Mouse (Mus musculus) heart, postnatal 0 days (tissue): ENCODE measurements around the gene Pard3b. TPM values are rescaled to one million over a fixed set of nuclear protein-coding genes. Genes with fewer than 3 reads are reported as not detected.
A peak's percentile ranks its signal among the peaks of the same experiment; 100 is the strongest.

ENCODE experiments used
- ATAC-seq: fragments of 200-750 bp; cut with Nextera tagmentation; 2 replicates; pipeline ENCODE4 v1.8.0; 2017; ENCODE audit warnings: low read depth, moderate number of reproducible peaks, moderate library complexity; ENCODE audit not compliant: insufficient read depth
- DNase-seq: peaks from one replicate; pipeline ENCODE4 v3.0.0-alpha.2; 2016; ENCODE audit warnings: low spot score
- H3K27ac ChIP-seq: fragments of 300-500 bp; sonication (generic); 2 replicates; pipeline ENCODE4 v1.5.1; 2014; ENCODE audit warnings: low read depth, mild to moderate bottlenecking
- H3K27me3 ChIP-seq: fragments of 300-500 bp; sonication (generic); 2 replicates; pipeline ENCODE4 v1.6.1; 2014; ENCODE audit warnings: low read length, mixed read lengths; ENCODE audit not compliant: control insufficient read depth, insufficient read depth
- H3K36me3 ChIP-seq: fragments of 300-500 bp; sonication (generic); replicated peaks from 2 replicates; pipeline ENCODE4 v1.6.1; 2014; ENCODE audit warnings: low read length, mixed read lengths; ENCODE audit not compliant: control insufficient read depth, insufficient read depth
- H3K4me1 ChIP-seq: fragments of 300-500 bp; sonication (generic); 2 replicates; pipeline ENCODE4 v1.6.1; 2014; ENCODE audit warnings: antibody characterized with exemption; ENCODE audit not compliant: control insufficient read depth, insufficient read depth
- H3K4me2 ChIP-seq: fragments of 300-500 bp; sonication (generic); 2 replicates; pipeline ENCODE4 v1.6.1; 2014; ENCODE audit warnings: low read depth, mild to moderate bottlenecking, low read length, moderate library complexity
- H3K4me3 ChIP-seq: fragments of 300-500 bp; sonication (generic); 2 replicates; pipeline ENCODE4 v1.5.1; 2014; ENCODE audit warnings: low read depth, low read length
- H3K9ac ChIP-seq: fragments of 300-500 bp; sonication (generic); replicated peaks from 2 replicates; pipeline ENCODE4 v1.6.1; 2014; ENCODE audit warnings: low read depth, low read length, mixed read lengths
- H3K9me3 ChIP-seq: fragments of 300-500 bp; sonication (generic); replicated peaks from 2 replicates; pipeline ENCODE4 v1.6.1; 2016; ENCODE audit warnings: low read length; ENCODE audit not compliant: control insufficient read depth
- CTCF ChIP-seq: IDR thresholded peaks from 2 replicates; pipeline ENCODE4 v1.5.1; 2016; ENCODE audit warnings: antibody characterized with exemption, control low read depth, low read depth
- EP300 ChIP-seq: IDR thresholded peaks from 2 replicates; pipeline ENCODE4 v1.6.1; 2016; ENCODE audit warnings: antibody characterized with exemption, low read depth
- WGBS: fragments of 180-500 bp; shearing (Covaris S2); extraction: QIAGEN DNeasy Blood & Tissue Kit; methylation state at CpG from one replicate; pipeline ENCODE4 v1.1.7; 2014; 5-methylcytosine and 5-hydroxymethylcytosine counted together
- polyA plus RNA-seq: library from polyadenylated mRNA; unstranded; fragments of >200 nt; fragmentation: Nextera tagmentation; extraction: Ambion mirVana; gene quantifications from 2 replicates; pipeline ENCODE4 v1.2.1, GENCODE M21; 2015
- total RNA-seq: library from RNA; depleted of rRNA; stranded (reverse); fragments of >200 nt; gene quantifications from 2 replicates; pipeline ENCODE4 v1.2.3, GENCODE M21; 2014; ENCODE audit warnings: low replicate concordance

The Pard3b gene
- total and polyA plus RNA-seq, 2 experiments from 2014 or later: 8.4 to 8.9 TPM

DNA sequence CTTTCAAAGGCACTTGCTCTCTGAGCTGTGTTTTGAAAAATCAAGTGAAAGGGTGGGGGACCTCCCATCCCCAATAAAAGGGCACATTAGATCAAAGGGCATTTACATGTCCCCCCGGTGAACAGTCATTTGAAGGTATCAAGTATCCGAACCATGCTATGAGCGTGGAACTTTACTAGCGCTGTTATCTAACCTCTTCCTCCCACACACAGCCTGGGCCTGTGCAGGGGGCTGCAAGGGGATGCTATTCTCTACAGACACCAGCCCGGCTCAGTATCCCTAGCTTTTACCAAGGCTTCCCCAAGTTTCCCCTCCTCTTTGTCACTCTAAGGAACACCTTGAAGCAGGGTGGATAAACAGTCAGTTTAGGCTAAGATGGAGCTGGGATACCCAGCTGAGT, 1010.0 kb downstream of the Pard3b start:
- no peak for ATAC-seq
- WGBS: 54% methylated on average over 5 of the region's 5 CpGs
- Histone ChIP-seq H3K4me2 (no peak overlapping the region), H3K9me3 (no peaks in the 10 kb centered on the region), H3K27me3 (no peaks in the 10 kb centered on the region), H3K9ac (no peak overlapping the region), H3K27ac (no peak overlapping the region), H3K4me3 (no peak overlapping the region), H3K36me3 (no peaks in the 10 kb centered on the region), H3K4me1 (no peaks in the 10 kb centered on the region)
- DNase-seq: no peak
- TF ChIP-seq CTCF (no peak), EP300 (no peak)

GRCm38 (mm10) chr1:62650491-62650890, 1011.9 kb downstream of the Pard3b start:
- WGBS: 80% methylated on average over 5 of the region's 5 CpGs
- H3K4me3 ChIP-seq: no peak overlapping the region
- no peaks in the 10 kb centered on the region for H3K36me3 ChIP-seq
- no peak for ATAC-seq
- no peak overlapping the region for H3K9ac ChIP-seq
- no peaks in the 10 kb centered on the region for H3K4me1 ChIP-seq
- DNase-seq: no peak
- H3K4me2 ChIP-seq: no peak overlapping the region
- no peak for TF ChIP-seq EP300
- no peak for TF ChIP-seq CTCF
- H3K27ac ChIP-seq: no peak overlapping the region
- no peaks in the 10 kb centered on the region for H3K9me3 ChIP-seq
- no peaks in the 10 kb centered on the region for H3K27me3 ChIP-seq

- Histone ChIP-seq H3K9me3 (no peaks in the 10 kb centered on the region), H3K4me3 (no peak overlapping the region), H3K27me3 (no peaks in the 10 kb centered on the region), H3K27ac (no peak overlapping the region), H3K36me3 (no peaks in the 10 kb centered on the region), H3K4me1 (no peaks in the 10 kb centered on the region), H3K4me2 (no peak overlapping the region), H3K9ac (no peak overlapping the region)
- 72% methylated on average over 6 of the region's 6 CpGs for WGBS
- no peak for DNase-seq
- ATAC-seq: no peak
- TF ChIP-seq CTCF (no peak), EP300 (no peak)
Measured at GRCm38 (mm10) chr1:62654436-62654835, 1015.8 kb downstream of the Pard3b start.

DNA sequence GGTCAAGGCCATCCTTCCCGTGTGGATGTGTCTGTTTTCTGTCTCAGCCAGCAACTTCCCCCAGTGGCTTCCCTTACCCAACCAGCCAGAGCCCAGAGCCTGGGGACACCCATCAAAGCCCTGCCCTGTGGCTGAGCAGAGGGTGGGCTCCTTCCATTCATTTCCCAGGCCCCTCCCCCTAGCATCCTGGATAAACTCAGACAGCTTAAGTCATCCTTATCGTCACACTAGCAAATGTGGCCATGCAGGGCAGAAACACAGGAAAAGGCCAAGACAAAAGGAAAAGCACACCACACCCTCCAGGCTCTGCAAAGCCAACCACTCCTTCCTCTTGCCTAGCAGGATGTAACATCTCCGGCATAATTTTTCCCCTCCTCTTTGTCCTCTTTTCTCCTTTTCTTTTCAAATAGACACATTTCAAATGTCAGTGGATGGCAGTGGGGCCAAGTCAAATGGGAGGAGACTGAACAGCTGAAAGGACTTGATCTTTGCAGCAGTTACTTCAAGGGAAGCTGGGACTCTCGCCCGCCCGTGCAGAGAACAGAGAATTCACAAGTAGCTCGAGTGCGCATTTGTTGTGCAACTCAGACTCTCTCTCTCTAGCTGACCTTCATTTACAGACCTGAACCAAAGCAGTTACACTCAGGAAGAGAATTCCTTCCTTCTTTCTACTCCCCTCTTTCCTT, 1026.5 kb downstream of the Pard3b start:
- no peak overlapping the region for H3K4me2 ChIP-seq

GRCm38 (mm10) chr1:62665771-62666730, 1027.4 kb downstream of the Pard3b start:
- 71% methylated on average over 5 of the region's 5 CpGs for WGBS
- H3K27me3 ChIP-seq: no peaks in the 10 kb centered on the region
- no peak overlapping the region for H3K4me3 ChIP-seq
- H3K27ac ChIP-seq: peak overlapping the region; percentile 73
- DNase-seq (no peak), ATAC-seq (no peak)
- TF ChIP-seq EP300 (no peak), CTCF (no peak)
- H3K4me1 ChIP-seq: no peaks in the 10 kb centered on the region
- no peaks in the 10 kb centered on the region for H3K9me3 ChIP-seq
- H3K4me2 ChIP-seq: no peak overlapping the region
- no peaks in the 10 kb centered on the region for H3K36me3 ChIP-seq
- H3K9ac ChIP-seq: no peak overlapping the region

More for the DNA sequence above, 1026.5 kb downstream of the Pard3b start:
- no peak overlapping the region for H3K4me3 ChIP-seq
- H3K9me3 ChIP-seq: no peaks in the 10 kb centered on the region
- peak overlapping the region; percentile 73 for H3K27ac ChIP-seq
- H3K9ac ChIP-seq: no peak overlapping the region
- DNase-seq (peak; percentile 68), ATAC-seq (peak; percentile 86)
- no peaks in the 10 kb centered on the region for H3K36me3 ChIP-seq
- no peaks in the 10 kb centered on the region for H3K4me1 ChIP-seq
- no peaks in the 10 kb centered on the region for H3K27me3 ChIP-seq
- TF ChIP-seq CTCF (no peak), EP300 (peak; percentile 59; the same call in 1 of the 2 replicates)
- WGBS: 44% methylated on average over 8 of the region's 8 CpGs
